In the genomic region with DNA sequence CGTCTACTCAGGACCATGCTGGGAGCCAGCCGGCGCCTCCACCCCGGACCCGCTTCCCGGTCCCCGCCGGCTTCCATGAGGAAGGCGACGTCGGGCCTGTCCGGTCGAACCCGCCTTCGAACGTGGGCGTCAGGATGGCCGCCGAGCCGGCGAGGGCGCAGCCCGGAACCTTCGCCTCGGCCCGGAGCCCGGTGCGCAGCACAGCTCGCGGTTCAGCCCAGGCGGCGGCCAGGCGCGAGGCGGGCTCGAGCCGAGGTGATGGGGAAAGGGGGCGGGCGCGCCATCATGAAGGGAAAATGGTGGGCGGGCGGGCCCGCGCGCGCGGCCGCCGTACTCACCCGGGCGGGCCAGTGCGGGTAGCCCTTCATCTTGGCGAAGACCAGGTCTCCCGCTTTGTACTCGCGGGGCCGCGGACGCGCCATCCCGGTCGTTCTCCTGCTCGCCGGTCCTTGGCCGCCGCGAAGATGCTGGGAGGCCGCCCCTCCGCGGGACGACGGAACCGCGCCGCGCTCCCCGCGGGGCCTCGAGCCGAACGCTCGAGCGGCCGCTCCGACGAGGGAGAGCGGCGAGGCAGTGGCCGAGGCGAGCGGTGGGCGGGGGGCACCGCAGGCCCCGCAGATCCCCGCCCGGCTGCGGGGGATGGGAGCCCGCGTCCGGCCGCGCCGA, we compare ENCODE assay signal across 8 mouse cellular contexts. TPM values are rescaled to one million over a fixed set of nuclear protein-coding genes. Genes with fewer than 3 reads are reported as not detected.
DNase-seq lines count a peak whose midpoint lies in the region; ATAC-seq and TF ChIP-seq lines count a peak whose summit lies in the region.

No protein-coding gene starts in this region.

- DNase-seq in forebrain, embryonic 14.5 days (ENCODE audit: low spot score): peak; percentile 75
- peak; percentile 73 to 79 for DNase-seq in heart, postnatal 10 days
- peak; percentile 56 to 75 for DNase-seq in kidney, postnatal 36 days
- DNase-seq in thymus, postnatal 14 days: peak; percentile 73

- no peaks in the 10 kb centered on the region for H3K36me3 ChIP-seq in ES-Bruce4 (ENCODE audit: control insufficient read depth, insufficient read depth, low read length, poor library complexity, severe bottlenecking)
- H3K36me3 ChIP-seq in forebrain, embryonic 14.5 days (ENCODE audit: control insufficient read depth, insufficient read depth, low read length): no peaks in the 10 kb centered on the region
- no peaks in the 10 kb centered on the region for H3K36me3 ChIP-seq in liver, embryonic 16.5 days (ENCODE audit: control insufficient read depth, insufficient read depth)
- no peaks in the 10 kb centered on the region for H3K36me3 ChIP-seq in neural tube, embryonic 15.5 days

- peaks cover 20% of the 10 kb centered on the region for H3K27me3 ChIP-seq in ES-Bruce4 (ENCODE audit: control insufficient read depth, insufficient read depth, low read length, poor library complexity, severe bottlenecking)
- H3K27me3 ChIP-seq in forebrain, embryonic 14.5 days (replicated peaks; ENCODE audit: control insufficient read depth, insufficient read depth, low read length): no peaks in the 10 kb centered on the region
- H3K27me3 ChIP-seq in liver, embryonic 16.5 days (ENCODE audit: control insufficient read depth, insufficient read depth, low read depth, low read length): peaks cover 61% of the 10 kb centered on the region
- no peaks in the 10 kb centered on the region for H3K27me3 ChIP-seq in neural tube, embryonic 15.5 days (replicated peaks)

- WGBS in forebrain, embryonic 14.5 days: under 1% methylated on average over 84 of the region's 103 CpGs
- under 1% methylated on average over 89 of the region's 103 CpGs for WGBS in liver, embryonic 16.5 days (ENCODE audit: insufficient replicate concordance)
- under 1% methylated on average over 87 of the region's 103 CpGs for WGBS in neural tube, embryonic 15.5 days

- no peak for TF ChIP-seq CTCF in ES-Bruce4 (IDR thresholded peaks at IDR 0.05; ENCODE audit: low read depth, low read length)

- intact Hi-C loops in heart, postnatal 10 days (cut with DNase I): loop anchor here (2.0 to 5.0 kb wide), 2 partner anchors 66 to 105 kb away; a partner anchor contains a TSS

- no peak overlapping the region for H3K27ac ChIP-seq in ES-Bruce4 (ENCODE audit: insufficient read depth, low read length)
- peak overlapping the region; percentile 99 for H3K27ac ChIP-seq in forebrain, embryonic 14.5 days (ENCODE audit: low read depth, low read length)
- no peak overlapping the region for H3K27ac ChIP-seq in liver, embryonic 16.5 days (ENCODE audit: low read length)
- H3K27ac ChIP-seq in neural tube, embryonic 15.5 days (replicated peaks): peak overlapping the region; percentile 97

- ATAC-seq in cerebellum, adult (ENCODE audit: insufficient number of reproducible peaks, low FRiP score, low TSS enrichment): peak; percentile 69
- ATAC-seq in forebrain, embryonic 14.5 days: peak; percentile 81
- ATAC-seq in liver, embryonic 16.5 days (ENCODE audit: low read depth): no peak
- peak; percentile 84 for ATAC-seq in neural tube, embryonic 15.5 days (ENCODE audit: low FRiP score)

- peak overlapping the region; percentile 88 for H3K4me3 ChIP-seq in ES-Bruce4 (ENCODE audit: low read depth, low read length)
- H3K4me3 ChIP-seq in forebrain, embryonic 14.5 days (ENCODE audit: low read depth, low read length): peak overlapping the region; percentile 95
- peak overlapping the region; percentile 50 for H3K4me3 ChIP-seq in liver, embryonic 16.5 days (ENCODE audit: low read depth, low read length)
- H3K4me3 ChIP-seq in neural tube, embryonic 15.5 days (replicated peaks): peak overlapping the region; percentile 93

- H3K4me1 ChIP-seq in ES-Bruce4 (ENCODE audit: control insufficient read depth, insufficient read depth, low read length): no peaks in the 10 kb centered on the region
- H3K4me1 ChIP-seq in forebrain, embryonic 14.5 days (ENCODE audit: control insufficient read depth, insufficient read depth, low read length): peaks cover 24% of the 10 kb centered on the region
- H3K4me1 ChIP-seq in liver, embryonic 16.5 days (ENCODE audit: control insufficient read depth, low read depth, low read length): no peaks in the 10 kb centered on the region; the same call in 1 of the 2 replicates
- H3K4me1 ChIP-seq in neural tube, embryonic 15.5 days: peaks cover 44% of the 10 kb centered on the region

- H3K9me3 ChIP-seq in ES-Bruce4 (replicated peaks; ENCODE audit: control insufficient read depth, insufficient read depth, low read length, poor library complexity, severe bottlenecking): no peaks in the 10 kb centered on the region
- no peaks in the 10 kb centered on the region for H3K9me3 ChIP-seq in forebrain, embryonic 14.5 days (replicated peaks; ENCODE audit: control insufficient read depth, low read length)
- H3K9me3 ChIP-seq in liver, embryonic 16.5 days (replicated peaks; ENCODE audit: control insufficient read depth, low read length): no peaks in the 10 kb centered on the region
- no peaks in the 10 kb centered on the region for H3K9me3 ChIP-seq in neural tube, embryonic 15.5 days (replicated peaks)

- no peak for TF ChIP-seq POLR2A in ES-Bruce4 (IDR thresholded peaks at IDR 0.05; ENCODE audit: insufficient read depth, low read length)

- H3K4me2 ChIP-seq in forebrain, embryonic 14.5 days (ENCODE audit: low read length): peak overlapping the region; percentile 74
- H3K4me2 ChIP-seq in liver, embryonic 16.5 days (ENCODE audit: low read depth, low read length): peak overlapping the region; percentile 58
- H3K4me2 ChIP-seq in neural tube, embryonic 15.5 days: peak overlapping the region; percentile 62

- TF ChIP-seq EP300 in ES-Bruce4 (IDR thresholded peaks at IDR 0.05; ENCODE audit: insufficient read depth, low read depth, low read length): no peak

- H3K9ac ChIP-seq in ES-Bruce4 (ENCODE audit: low read depth, poor library complexity, severe bottlenecking): peak overlapping the region; percentile 96
- H3K9ac ChIP-seq in forebrain, embryonic 14.5 days (ENCODE audit: low read length): peak overlapping the region; percentile 98
- H3K9ac ChIP-seq in liver, embryonic 16.5 days (ENCODE audit: low read depth, low read length): no peak overlapping the region
- peak overlapping the region; percentile 99 for H3K9ac ChIP-seq in neural tube, embryonic 15.5 days (replicated peaks)

RNA-seq across cellular contexts. Expression of a gene that starts 0.5 kb away (rescaled TPM):
- 8.3 TPM in 2 replicates for polyA plus RNA-seq in ES-Bruce4 (2011; ENCODE audit: insufficient read depth, insufficient read length, low read depth, missing spikeins)
- 62.2 and 62.3 TPM in 2 replicates for polyA plus RNA-seq in forebrain, embryonic 14.5 days (2014; fragmentation: Nextera tagmentation; extraction: Ambion mirVana)
- 10 to 100 TPM; 12.3 to 14.3 TPM for total RNA-seq in heart, postnatal 10 days (2021)
- 0.29 and 0.39 TPM in 2 replicates for polyA plus RNA-seq in liver, embryonic 16.5 days (2015; fragmentation: Nextera tagmentation; extraction: Ambion mirVana)
- polyA plus RNA-seq in neural tube, embryonic 15.5 days (2015; fragmentation: Nextera tagmentation; extraction: Ambion mirVana): 50.4 and 57.4 TPM in 2 replicates

RNA-seq across cellular contexts. Expression of a gene that starts 58.4 kb away (rescaled TPM):
- 0.30 TPM in 1 of 2 replicates, not detected in the other for polyA plus RNA-seq in ES-Bruce4 (2011; ENCODE audit: insufficient read depth, insufficient read length, low read depth, missing spikeins)
- polyA plus RNA-seq in forebrain, embryonic 14.5 days (2014; fragmentation: Nextera tagmentation; extraction: Ambion mirVana): 0.06 and 0.15 TPM in 2 replicates
- total RNA-seq in heart, postnatal 10 days (2021): 1 to 10 TPM; 1.8 to 2.9 TPM
- polyA plus RNA-seq in liver, embryonic 16.5 days (2015; fragmentation: Nextera tagmentation; extraction: Ambion mirVana): 0.35 and 0.39 TPM in 2 replicates
- 1.7 and 3.1 TPM in 2 replicates for polyA plus RNA-seq in neural tube, embryonic 15.5 days (2015; fragmentation: Nextera tagmentation; extraction: Ambion mirVana)

Comparison
In these comparisons a context has a peak if more than half of its experiments do, and no peak if none do; other contexts are left out.
1. H3K27ac ChIP-seq: peak in forebrain, embryonic 14.5 days (single experiment) and neural tube, embryonic 15.5 days (single experiment); none in ES-Bruce4 (single experiment) and liver, embryonic 16.5 days (single experiment).
2. Peak in every context shown above with its lines, with median percentiles within 50 percentile points of each other: H3K4me3 ChIP-seq, DNase-seq and H3K4me2 ChIP-seq.